Mouse (Mus musculus) forebrain, embryonic 15.5 days (tissue): Measurements from ENCODE around the gene Galk2. TPM values are rescaled to one million over a fixed set of nuclear protein-coding genes. Genes with fewer than 3 reads are reported as not detected.

Experiments used
- ATAC-seq: fragments of 200-750 bp; cut with Nextera tagmentation; replicated peaks from 2 replicates; pipeline ENCODE4 v1.8.0; 2017; ENCODE audit warnings: mild to moderate bottlenecking, moderate TSS enrichment, moderate library complexity
- H3K27ac ChIP-seq: fragments of 300-500 bp; sonication (generic); replicated peaks from 2 replicates; pipeline ENCODE4 v1.5.1; 2015; ENCODE audit warnings: mild to moderate bottlenecking, inconsistent platforms
- H3K27me3 ChIP-seq: fragments of 300-500 bp; sonication (generic); 2 replicates; pipeline ENCODE4 v1.6.1; 2015; ENCODE audit warnings: inconsistent platforms
- H3K36me3 ChIP-seq: fragments of 300-500 bp; sonication (generic); 2 replicates; pipeline ENCODE4 v1.6.1; 2015; ENCODE audit warnings: mild to moderate bottlenecking, inconsistent platforms
- H3K4me1 ChIP-seq: fragments of 300-500 bp; sonication (generic); 2 replicates; pipeline ENCODE4 v1.6.1; 2015; ENCODE audit warnings: inconsistent platforms
- H3K4me2 ChIP-seq: fragments of 300-500 bp; sonication (generic); replicated peaks from 2 replicates; pipeline ENCODE4 v1.6.1; 2015; ENCODE audit warnings: mild to moderate bottlenecking, inconsistent platforms
- H3K4me3 ChIP-seq: fragments of 300-500 bp; sonication (generic); 2 replicates; pipeline ENCODE4 v1.5.1; 2015; ENCODE audit warnings: mild to moderate bottlenecking, inconsistent platforms
- H3K9ac ChIP-seq: fragments of 300-500 bp; sonication (generic); replicated peaks from 2 replicates; pipeline ENCODE4 v1.6.1; 2015; ENCODE audit warnings: mild to moderate bottlenecking, inconsistent platforms
- H3K9me3 ChIP-seq: fragments of 300-500 bp; sonication (generic); 2 replicates; pipeline ENCODE4 v1.6.1; 2016; ENCODE audit warnings: inconsistent platforms
- WGBS: fragments of 180-500 bp; shearing (Covaris S2); methylation state at CpG from one replicate; pipeline ENCODE4 v1.1.7; 2015; ENCODE audit warnings: mixed read lengths; 5-methylcytosine and 5-hydroxymethylcytosine counted together
- polyA plus RNA-seq: library from polyadenylated mRNA; unstranded; fragments of >200 nt; fragmentation: Nextera tagmentation; extraction: Ambion mirVana; gene quantifications from 2 replicates; pipeline ENCODE4 v1.2.1, GENCODE M21; 2015

Galk2 gene
- polyA plus RNA-seq, 1 experiment from 2014 or later = 29.1 TPM

- ATAC-seq = no peak
- no peak overlapping the region for H3K27ac ChIP-seq
- no peak overlapping the region for H3K4me3 ChIP-seq
- H3K4me1 ChIP-seq = peaks cover 22% of the 10 kb centered on the region
- 88% methylated on average over 3 of the region's 3 CpGs for WGBS
- H3K9me3 ChIP-seq = no peaks in the 10 kb centered on the region
- H3K36me3 ChIP-seq = no peaks in the 10 kb centered on the region
- H3K4me2 ChIP-seq = no peak overlapping the region
- no peaks in the 10 kb centered on the region for H3K27me3 ChIP-seq
- no peak overlapping the region for H3K9ac ChIP-seq
Observed at GRCm38 (mm10) chr2:125863799-125864198, 4.9 kb downstream of the Galk2 start.

DNA sequence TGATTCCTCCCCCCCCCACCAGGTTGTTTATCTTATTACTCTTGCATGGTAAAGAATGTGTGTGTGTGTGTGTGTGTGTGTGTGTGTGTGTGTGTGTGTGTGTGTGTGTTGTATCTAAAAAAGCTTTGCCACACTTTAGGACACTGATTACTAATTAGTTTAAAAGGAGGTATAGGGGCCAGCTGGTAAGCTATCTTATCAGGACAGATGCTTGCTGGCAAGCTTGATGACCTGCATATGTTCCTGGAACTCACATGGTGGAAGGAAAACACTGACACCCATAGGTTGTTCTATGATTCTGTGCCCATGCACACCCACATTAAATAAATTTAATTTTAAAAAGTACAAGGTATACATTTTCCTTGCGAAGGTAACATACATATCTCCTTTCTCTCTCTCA, 5.6 kb downstream of the Galk2 start:
- H3K9me3 ChIP-seq = no peaks in the 10 kb centered on the region
- no peaks in the 10 kb centered on the region for H3K27me3 ChIP-seq
- H3K4me3 ChIP-seq = no peak overlapping the region
- no peaks in the 10 kb centered on the region for H3K36me3 ChIP-seq
- H3K9ac ChIP-seq = no peak overlapping the region
- H3K4me1 ChIP-seq = peaks cover 20% of the 10 kb centered on the region
- no peak for ATAC-seq
- H3K4me2 ChIP-seq = no peak overlapping the region
- no peak overlapping the region for H3K27ac ChIP-seq
- WGBS = 98% methylated on average over 1 of the region's 1 CpGs

DNA sequence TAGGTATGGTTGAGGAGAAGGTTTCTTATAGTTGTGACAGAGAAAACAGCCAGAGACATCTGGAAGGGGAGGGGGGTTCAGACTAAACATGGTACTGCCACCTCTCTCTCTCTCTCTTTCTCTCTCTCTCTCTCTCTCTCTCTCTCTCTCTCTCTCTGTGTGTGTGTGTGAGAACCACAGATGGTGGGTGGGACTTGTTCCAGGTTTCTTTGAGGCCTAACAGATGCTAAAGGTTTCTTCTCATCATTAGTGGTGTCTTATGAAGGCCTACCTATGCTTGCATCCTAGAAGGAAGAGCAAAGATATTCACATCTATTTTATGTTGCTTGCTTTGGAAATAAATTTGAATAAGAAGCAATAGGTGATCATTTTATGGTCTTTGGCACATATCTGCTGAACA, 6.7 kb downstream of the Galk2 start:
- no peak overlapping the region for H3K9ac ChIP-seq
- no peak overlapping the region for H3K4me3 ChIP-seq
- H3K4me2 ChIP-seq = peak overlapping the region; percentile 68
- H3K27ac ChIP-seq = no peak overlapping the region; the same call in 1 of the 2 replicates
- ATAC-seq = peak; percentile 47; the same call in 1 of the 2 replicates
- H3K27me3 ChIP-seq = no peaks in the 10 kb centered on the region
- no peaks in the 10 kb centered on the region for H3K36me3 ChIP-seq
- H3K4me1 ChIP-seq = peaks cover 20% of the 10 kb centered on the region
- H3K9me3 ChIP-seq = no peaks in the 10 kb centered on the region

DNA sequence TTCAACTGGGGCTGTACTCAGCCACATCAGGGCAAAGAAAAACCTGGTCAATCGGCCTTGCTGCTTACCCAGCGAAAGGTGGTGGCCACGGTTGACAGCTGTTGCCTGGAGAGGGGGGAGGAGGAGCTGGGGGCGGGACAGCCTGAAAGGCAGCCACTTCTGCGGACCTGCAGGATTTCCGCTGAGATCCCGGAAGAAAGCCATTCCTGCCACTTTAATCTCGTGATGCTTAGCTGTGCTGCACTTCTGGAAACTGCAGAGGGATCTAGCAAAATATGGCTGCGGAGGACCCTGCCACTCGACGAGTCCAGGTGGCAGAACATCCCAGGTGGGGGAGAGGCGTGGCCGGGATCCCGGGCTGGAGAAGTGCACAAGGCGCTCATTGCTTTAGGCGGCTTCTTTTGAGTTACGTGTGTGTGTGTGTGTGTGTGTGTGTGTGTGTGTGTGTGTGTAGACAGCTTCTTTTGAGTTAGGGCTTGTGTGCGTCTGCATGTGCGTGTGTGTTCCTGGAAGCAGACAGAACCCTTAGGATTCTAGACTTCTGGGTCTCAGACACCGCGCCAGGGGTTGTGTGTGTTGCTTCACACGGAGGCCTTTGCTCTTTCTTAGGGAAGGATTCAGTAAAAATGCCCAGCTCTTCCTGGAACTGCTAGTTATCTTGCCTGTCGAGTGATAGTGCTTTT, 7.3 kb downstream of the Galk2 start:
- Histone ChIP-seq H3K9me3 (no peaks in the 10 kb centered on the region), H3K27ac (peak overlapping the region; percentile 60), H3K9ac (peak overlapping the region; percentile 58), H3K4me2 (peak overlapping the region; percentile 68), H3K4me3 (peak overlapping the region; percentile 50), H3K27me3 (no peaks in the 10 kb centered on the region), H3K4me1 (peaks cover 20% of the 10 kb centered on the region), H3K36me3 (no peaks in the 10 kb centered on the region)
- ATAC-seq = peak; percentile 87
- 6% methylated on average over 23 of the region's 23 CpGs for WGBS

GRCm38 (mm10) chr2:125868301-125868700, 9.4 kb downstream of the Galk2 start:
- Histone ChIP-seq H3K4me2 (no peak overlapping the region), H3K4me1 (peaks cover 20% of the 10 kb centered on the region), H3K4me3 (no peak overlapping the region), H3K27ac (no peak overlapping the region), H3K9ac (no peak overlapping the region), H3K36me3 (no peaks in the 10 kb centered on the region), H3K27me3 (no peaks in the 10 kb centered on the region), H3K9me3 (no peaks in the 10 kb centered on the region)
- 82% methylated on average over 3 of the region's 3 CpGs for WGBS
- ATAC-seq = no peak

DNA sequence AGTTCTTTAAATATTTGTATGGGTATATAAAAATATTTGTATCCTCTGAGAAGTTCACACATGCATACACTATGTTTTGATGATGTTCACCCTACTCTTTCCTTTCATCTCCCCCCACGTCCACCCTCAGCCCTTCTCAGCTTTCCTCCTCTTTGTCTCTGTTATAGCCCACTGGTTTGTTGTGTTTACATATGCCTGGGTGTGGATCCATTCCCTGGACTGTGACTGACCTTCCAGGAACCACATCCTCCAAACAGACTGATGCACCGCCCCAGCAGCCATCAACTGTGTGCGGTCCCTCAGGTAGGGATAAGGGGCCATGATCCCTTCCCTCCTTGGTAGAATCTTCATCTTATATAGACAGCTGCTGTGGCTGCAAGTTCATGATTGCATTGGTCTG, 11.2 kb downstream of the Galk2 start:
- H3K4me1 ChIP-seq = peaks cover 20% of the 10 kb centered on the region
- H3K9ac ChIP-seq = no peak overlapping the region
- H3K4me2 ChIP-seq = no peak overlapping the region
- no peaks in the 10 kb centered on the region for H3K9me3 ChIP-seq
- no peak for ATAC-seq
- no peaks in the 10 kb centered on the region for H3K27me3 ChIP-seq
- H3K4me3 ChIP-seq = no peak overlapping the region
- WGBS = 86% methylated on average over 3 of the region's 3 CpGs
- no peaks in the 10 kb centered on the region for H3K36me3 ChIP-seq
- H3K27ac ChIP-seq = no peak overlapping the region

GRCm38 (mm10) chr2:125885891-125886576, 27.1 kb downstream of the Galk2 start:
- Histone ChIP-seq H3K9me3 (no peaks in the 10 kb centered on the region), H3K4me2 (no peak overlapping the region), H3K4me3 (no peak overlapping the region), H3K36me3 (no peaks in the 10 kb centered on the region), H3K4me1 (no peaks in the 10 kb centered on the region), H3K9ac (no peak overlapping the region), H3K27ac (no peak overlapping the region), H3K27me3 (no peaks in the 10 kb centered on the region)
- ATAC-seq = no peak
- WGBS = 71% methylated on average over 4 of the region's 4 CpGs

DNA sequence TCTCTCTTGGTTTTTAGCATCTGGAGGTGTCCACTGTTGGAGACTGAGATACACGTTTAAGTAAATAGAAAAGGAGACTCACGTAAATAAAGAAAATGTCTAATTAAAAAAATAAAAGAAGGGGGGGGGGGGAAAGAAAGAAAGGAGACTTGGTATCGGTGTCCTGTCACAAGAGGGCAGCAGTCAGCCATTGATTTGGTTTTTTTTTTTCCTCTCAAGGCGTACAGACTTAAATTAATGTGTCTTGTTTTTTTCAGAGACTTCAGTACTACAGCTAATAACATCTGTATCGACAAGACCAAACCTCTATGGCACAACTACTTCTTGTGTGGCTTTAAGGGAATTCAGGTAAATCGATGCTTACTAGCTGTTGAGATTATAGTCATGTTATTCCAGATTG, 34.2 kb downstream of the Galk2 start:
- Histone ChIP-seq H3K9me3 (no peaks in the 10 kb centered on the region), H3K4me3 (no peak overlapping the region), H3K4me2 (no peak overlapping the region), H3K4me1 (no peaks in the 10 kb centered on the region), H3K9ac (no peak overlapping the region), H3K27ac (no peak overlapping the region), H3K36me3 (no peaks in the 10 kb centered on the region), H3K27me3 (no peaks in the 10 kb centered on the region)
- WGBS = 32% methylated on average over 6 of the region's 6 CpGs
- no peak for ATAC-seq

GRCm38 (mm10) chr2:125895099-125895498, 36.2 kb downstream of the Galk2 start:
- Histone ChIP-seq H3K9me3 (no peaks in the 10 kb centered on the region), H3K4me2 (no peak overlapping the region), H3K4me3 (no peak overlapping the region), H3K4me1 (no peaks in the 10 kb centered on the region), H3K9ac (no peak overlapping the region), H3K36me3 (no peaks in the 10 kb centered on the region), H3K27me3 (no peaks in the 10 kb centered on the region), H3K27ac (no peak overlapping the region)
- ATAC-seq = no peak
- WGBS = 88% methylated on average over 4 of the region's 4 CpGs

DNA sequence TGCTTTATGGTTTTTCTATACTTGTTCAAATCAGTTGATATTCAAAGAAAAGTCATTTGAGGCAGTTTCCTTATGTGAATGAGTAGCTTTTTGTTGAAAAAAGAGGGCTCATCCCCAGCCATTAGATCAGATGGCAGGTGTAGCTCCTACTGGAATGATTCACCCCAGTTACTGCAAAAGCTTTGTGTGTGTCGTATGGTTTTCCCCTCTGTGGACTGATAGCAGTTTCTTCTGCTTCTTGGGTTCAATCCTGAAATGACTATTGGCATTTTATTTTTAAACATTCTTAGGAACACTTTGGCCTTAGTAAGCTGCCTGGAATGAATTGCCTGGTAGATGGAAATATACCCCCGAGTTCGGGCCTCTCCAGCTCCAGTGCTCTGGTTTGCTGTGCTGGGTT, 37.4 kb downstream of the Galk2 start:
- H3K27ac ChIP-seq = no peak overlapping the region
- no peak for ATAC-seq
- H3K27me3 ChIP-seq = no peaks in the 10 kb centered on the region
- H3K36me3 ChIP-seq = no peaks in the 10 kb centered on the region
- H3K4me2 ChIP-seq = no peak overlapping the region
- no peaks in the 10 kb centered on the region for H3K4me1 ChIP-seq
- WGBS = 92% methylated on average over 3 of the region's 3 CpGs
- no peaks in the 10 kb centered on the region for H3K9me3 ChIP-seq
- H3K9ac ChIP-seq = no peak overlapping the region
- H3K4me3 ChIP-seq = no peak overlapping the region

GRCm38 (mm10) chr2:125900797-125901410, 42.0 kb downstream of the Galk2 start:
- no peak overlapping the region for H3K9ac ChIP-seq
- ATAC-seq = no peak
- WGBS = 92% methylated on average over 6 of the region's 6 CpGs

GRCm38 (mm10) chr2:125901426-125901825, 42.5 kb downstream of the Galk2 start:
- H3K9ac ChIP-seq = no peak overlapping the region
- H3K27ac ChIP-seq = no peak overlapping the region
- no peaks in the 10 kb centered on the region for H3K9me3 ChIP-seq
- no peaks in the 10 kb centered on the region for H3K4me1 ChIP-seq
- H3K4me2 ChIP-seq = no peak overlapping the region
- no peak overlapping the region for H3K4me3 ChIP-seq
- no peak for ATAC-seq
- no peaks in the 10 kb centered on the region for H3K27me3 ChIP-seq
- WGBS = 92% methylated on average over 3 of the region's 3 CpGs
- H3K36me3 ChIP-seq = no peaks in the 10 kb centered on the region

More at GRCm38 (mm10) chr2:125900797-125901410, 42.0 kb downstream of the Galk2 start:
- Histone ChIP-seq H3K4me2 (no peak overlapping the region), H3K27ac (no peak overlapping the region), H3K36me3 (no peaks in the 10 kb centered on the region), H3K4me3 (no peak overlapping the region), H3K9me3 (no peaks in the 10 kb centered on the region), H3K27me3 (no peaks in the 10 kb centered on the region), H3K4me1 (no peaks in the 10 kb centered on the region)
